Mouse (Mus musculus) kidney, adult 2 months (tissue): ENCODE measurements around the gene Cdh1.

Source experiments
- CTCF ChIP-seq: fragments of 200-500 bp; conservative IDR thresholded peaks from 2 replicates; pipeline ENCODE4 v1.5.1; 2011; ENCODE audit warnings: low read depth, mild to moderate bottlenecking, control low read depth, low read length, moderate library complexity, mixed read lengths; ENCODE audit not compliant: insufficient read depth, insufficient read length
- POLR2A ChIP-seq: fragments of 200-500 bp; IDR thresholded peaks from one replicate; pipeline ENCODE4 v1.6.1; 2011; ENCODE audit warnings: low read depth, low read length, control low read depth

DNA sequence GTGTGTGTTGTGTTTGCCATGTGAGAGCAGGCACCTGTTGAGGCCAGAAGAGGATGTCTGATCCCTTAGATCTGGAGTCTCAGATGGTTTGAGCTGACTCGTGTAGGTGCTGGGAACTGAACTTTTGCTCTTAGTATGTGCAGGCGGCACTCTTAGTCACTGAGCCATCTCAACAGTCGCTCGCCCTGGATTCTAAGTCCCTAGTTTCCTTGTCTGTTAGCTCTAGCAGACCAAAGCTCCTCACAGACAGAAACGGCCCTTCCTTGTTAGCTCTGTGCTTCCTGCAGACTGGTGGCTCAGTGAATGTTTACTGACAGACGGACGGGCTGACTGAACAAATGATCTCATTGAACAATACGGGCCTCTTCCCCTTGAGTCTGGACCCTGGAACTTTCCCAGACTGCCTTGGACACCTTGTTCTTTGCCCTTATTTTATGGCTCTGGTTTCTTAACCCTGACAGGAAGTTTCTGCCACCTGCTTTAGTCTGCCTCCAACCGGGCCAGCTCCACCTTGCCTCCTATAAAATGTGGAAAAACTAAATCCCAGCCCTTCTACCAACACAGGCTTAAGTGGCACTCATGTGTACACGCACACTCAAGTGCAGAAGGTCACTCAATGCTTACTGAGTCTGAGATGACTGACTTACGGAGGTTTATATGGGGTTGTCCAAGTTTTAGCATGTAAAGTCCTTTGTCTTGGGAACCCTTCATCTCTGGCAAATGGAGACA lies 18.0 kb upstream of the Cdh1 start:
- no peak for TF ChIP-seq CTCF
- TF ChIP-seq POLR2A: no peak
